Mouse (Mus musculus): ENCODE measurements around the gene Ociad1.

- TF ChIP-seq CEBPB (IDR thresholded peaks at IDR 0.05; ENCODE audit: insufficient read depth, poor library complexity, severe bottlenecking) (no peak), E2F4 (IDR thresholded peaks at IDR 0.05; ENCODE audit: insufficient read depth) (no peak), MAX (IDR thresholded peaks at IDR 0.05; ENCODE audit: low read depth) (no peak), POLR2A (IDR thresholded peaks at IDR 0.05; ENCODE audit: insufficient read length, low read depth) (no peak), MYOG (IDR thresholded peaks at IDR 0.05; ENCODE audit: control insufficient read depth in 1 of 3, insufficient read depth in 1 of 3, insufficient read length in 2 of 3, low read depth in 2 of 3) (no peak), TCF3 (IDR thresholded peaks at IDR 0.05; ENCODE audit: insufficient read length, low read depth) (no peak)
These were observed 2.7 kb upstream of the Ociad1 start for GRCm38 (mm10) chr5:73289900-73290299.
